Mouse (Mus musculus) liver, embryonic 14.5 days (tissue): ENCODE measurements around the gene Fam173a.

ENCODE experiments used
- CTCF ChIP-seq: IDR thresholded peaks from 2 replicates; pipeline ENCODE4 v1.5.1; 2016; ENCODE audit warnings: antibody characterized with exemption, low read depth, control low read depth
- EP300 ChIP-seq: IDR thresholded peaks from 2 replicates; pipeline ENCODE4 v1.6.1; 2016; ENCODE audit warnings: antibody characterized with exemption, low read depth

DNA sequence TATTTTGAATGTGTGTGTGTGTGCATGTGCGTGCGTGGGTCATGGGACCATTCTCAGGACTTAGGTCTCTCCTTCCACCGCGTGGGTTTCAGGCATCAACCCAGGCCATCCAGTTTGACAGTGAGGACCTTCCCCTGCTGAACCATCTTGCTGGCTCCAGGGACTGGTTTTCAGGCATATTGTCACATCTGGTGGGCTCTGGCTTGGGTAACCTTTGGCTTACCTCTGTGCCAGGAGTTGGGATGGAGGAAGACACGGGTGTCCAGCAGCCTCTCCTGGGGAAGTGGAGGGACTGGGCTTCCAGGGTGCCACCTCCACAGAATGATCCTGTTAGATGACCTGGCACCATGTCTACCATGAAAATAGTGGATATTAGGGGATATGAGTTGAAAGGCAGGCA, 14.8 kb downstream of the Fam173a start:
- no peak for TF ChIP-seq CTCF
- no peak for TF ChIP-seq EP300
